Mouse (Mus musculus) thymus, adult 2 months (tissue): ENCODE results near the gene Rasa2. TPM values are rescaled to one million over a fixed set of nuclear protein-coding genes. Genes with fewer than 3 reads are reported as not detected.

Experiments
- DNase-seq: peaks from one replicate; pipeline ENCODE4 v3.0.0; 2021
- H3K27ac ChIP-seq: fragments of 200-500 bp; 2 replicates; pipeline ENCODE4 v1.5.1; 2012; ENCODE audit warnings: low read length, control low read depth; ENCODE audit not compliant: control insufficient read depth, insufficient read depth
- H3K27me3 ChIP-seq: fragments of 200-500 bp; 2 replicates; pipeline ENCODE4 v1.6.1; 2012; ENCODE audit warnings: mild to moderate bottlenecking, low read length, moderate library complexity, mixed read lengths; ENCODE audit not compliant: control insufficient read depth, insufficient read depth
- H3K36me3 ChIP-seq: fragments of 200-500 bp; 2 replicates; pipeline ENCODE4 v1.6.1; 2012; ENCODE audit warnings: mild to moderate bottlenecking, low read length, moderate library complexity; ENCODE audit not compliant: control insufficient read depth, insufficient read depth
- H3K4me1 ChIP-seq: fragments of 200-500 bp; replicated peaks from 2 replicates; pipeline ENCODE4 v1.6.1; 2012; ENCODE audit warnings: low read length; ENCODE audit not compliant: control insufficient read depth, insufficient read depth
- H3K4me3 ChIP-seq: fragments of 200-500 bp; 2 replicates; pipeline ENCODE4 v1.5.1; 2012; ENCODE audit warnings: mild to moderate bottlenecking, low read length, control low read depth, moderate library complexity; ENCODE audit not compliant: control insufficient read depth, insufficient read depth
- CTCF ChIP-seq: fragments of 200-500 bp; IDR thresholded peaks from 2 replicates; pipeline ENCODE4 v1.5.1; 2012; ENCODE audit warnings: mild to moderate bottlenecking, control low read depth, low read length, moderate library complexity, borderline replicate concordance; ENCODE audit not compliant: control insufficient read depth, poor library complexity, insufficient read depth; ENCODE audit errors: extremely low read depth
- POLR2A ChIP-seq: fragments of 200-500 bp; IDR thresholded peaks from 2 replicates; pipeline ENCODE4 v1.6.1; 2012; ENCODE audit warnings: mild to moderate bottlenecking, low read length, control low read depth, moderate library complexity; ENCODE audit not compliant: control insufficient read depth, poor library complexity, insufficient read depth; ENCODE audit errors: extremely low read depth
- WGBS: fragments of 180-500 bp; shearing (Covaris S2); methylation state at CpG from one replicate; pipeline ENCODE4 v1.1.7; 2018; 5-methylcytosine and 5-hydroxymethylcytosine counted together
- polyA plus RNA-seq: library from polyadenylated mRNA; depleted of rRNA; stranded (reverse); fragments of >200 nt; gene quantifications from 2 replicates; pipeline ENCODE4 v1.2.3, GENCODE M21; 2012

The Rasa2 gene
- polyA plus RNA-seq, 1 experiment, result 7.4 TPM

DNA sequence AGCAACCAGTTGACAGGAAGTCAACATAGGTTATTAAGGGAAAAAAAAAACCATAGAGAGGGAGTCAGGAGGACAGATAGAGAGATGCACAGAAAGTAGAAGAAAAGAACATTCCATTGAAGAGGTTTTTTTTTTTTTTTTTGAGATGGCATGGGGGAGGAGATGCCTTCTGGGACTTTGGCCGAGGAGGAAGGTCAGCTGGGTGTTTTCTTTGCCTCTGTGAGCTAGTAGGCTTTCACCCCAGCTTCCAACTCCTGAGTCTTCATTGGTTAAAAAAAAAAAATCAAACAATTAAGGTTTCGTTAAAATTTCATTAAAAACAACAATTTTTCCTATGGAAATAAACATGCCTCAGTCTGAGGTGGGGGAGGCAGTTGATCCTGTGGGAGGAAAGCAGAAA is 28.4 kb upstream of the Rasa2 start:
- Histone ChIP-seq H3K27me3 (no peaks in the 10 kb centered on the region), H3K4me3 (no peak overlapping the region), H3K27ac (no peak overlapping the region), H3K36me3 (no peaks in the 10 kb centered on the region), H3K4me1 (no peaks in the 10 kb centered on the region)
- no peak for DNase-seq
- no peak for TF ChIP-seq POLR2A
- no peak for TF ChIP-seq CTCF
- WGBS, result 94% methylated on average over 2 of the region's 2 CpGs

GRCm38 (mm10) chr9:96653538-96653937 is 22.1 kb upstream of the Rasa2 start:
- H3K27me3 ChIP-seq, result no peaks in the 10 kb centered on the region
- no peak for TF ChIP-seq POLR2A
- TF ChIP-seq CTCF, result no peak
- no peak overlapping the region for H3K27ac ChIP-seq
- H3K4me1 ChIP-seq, result peaks cover 9% of the 10 kb centered on the region
- DNase-seq, result no peak
- H3K4me3 ChIP-seq, result no peak overlapping the region
- 31% methylated on average over 4 of the region's 4 CpGs for WGBS
- no peaks in the 10 kb centered on the region for H3K36me3 ChIP-seq

DNA sequence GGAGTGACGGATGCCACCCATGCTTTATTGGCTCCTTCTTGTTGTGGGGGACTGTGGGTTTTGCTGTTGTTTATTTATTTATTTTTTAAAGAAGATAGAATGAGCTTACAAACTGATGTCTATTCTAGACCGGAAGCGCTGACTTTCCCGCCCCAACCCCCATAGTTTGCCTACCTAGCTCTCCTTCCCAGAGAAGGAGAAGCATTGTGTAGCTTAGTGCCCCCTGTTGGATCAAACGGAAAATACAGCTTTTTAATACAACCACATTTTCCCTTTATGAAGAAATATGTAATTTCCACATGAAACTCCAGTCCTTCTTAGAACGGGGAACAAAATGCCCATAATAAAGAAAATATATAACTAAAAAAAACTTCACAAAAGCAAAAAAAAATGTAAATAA is 21.3 kb upstream of the Rasa2 start:
- H3K4me3 ChIP-seq, result no peak overlapping the region
- peaks cover 9% of the 10 kb centered on the region for H3K4me1 ChIP-seq
- 35% methylated on average over 6 of the region's 6 CpGs for WGBS
- H3K27me3 ChIP-seq, result no peaks in the 10 kb centered on the region
- H3K27ac ChIP-seq, result no peak overlapping the region
- DNase-seq, result peak; percentile 40
- TF ChIP-seq POLR2A (no peak), CTCF (no peak)
- no peaks in the 10 kb centered on the region for H3K36me3 ChIP-seq

DNA sequence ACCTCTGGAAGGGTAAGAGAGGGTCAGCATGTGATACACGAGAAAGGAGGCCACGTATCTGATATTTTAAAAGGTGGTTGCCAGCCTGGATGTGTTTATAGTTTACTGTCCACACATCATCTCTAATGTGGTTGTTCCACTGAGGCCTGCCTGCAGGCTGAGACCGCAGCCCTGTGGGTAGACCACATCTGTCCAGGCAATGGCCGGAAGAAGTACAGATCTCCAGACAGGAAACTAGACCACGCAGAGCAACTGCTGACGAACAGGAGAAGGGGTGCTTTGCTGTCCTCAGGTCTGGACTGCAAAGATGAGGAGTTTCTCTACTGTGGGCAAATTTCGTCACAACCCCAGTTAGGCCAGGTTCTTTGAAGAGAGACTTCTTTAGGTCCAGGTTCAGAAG is 19.4 kb upstream of the Rasa2 start:
- 29% methylated on average over 7 of the region's 7 CpGs for WGBS
- TF ChIP-seq POLR2A (no peak), CTCF (no peak)
- H3K36me3 ChIP-seq, result no peaks in the 10 kb centered on the region
- no peak overlapping the region for H3K4me3 ChIP-seq
- H3K4me1 ChIP-seq, result peaks cover 9% of the 10 kb centered on the region
- no peak for DNase-seq
- H3K27ac ChIP-seq, result no peak overlapping the region
- H3K27me3 ChIP-seq, result no peaks in the 10 kb centered on the region

DNA sequence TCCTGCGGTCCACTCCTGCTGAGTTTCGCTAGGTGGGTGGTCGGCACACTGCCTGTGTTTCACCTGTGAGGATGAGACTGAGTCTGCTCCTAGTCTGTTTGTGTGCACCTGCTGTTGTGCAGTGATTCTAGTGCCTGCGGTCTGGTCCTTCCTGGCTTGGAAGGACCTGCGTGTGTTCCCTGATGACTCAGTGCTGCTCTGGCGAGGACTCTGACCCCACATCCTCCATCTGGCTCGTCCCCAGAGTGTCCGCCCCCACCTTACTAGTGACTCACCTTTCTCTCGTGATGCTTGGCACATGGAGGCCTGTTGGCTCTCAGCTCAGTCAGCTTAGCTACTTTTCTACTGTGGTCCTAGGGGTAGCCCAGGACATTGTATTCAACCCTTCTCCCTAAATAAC is 18.5 kb upstream of the Rasa2 start:
- Histone ChIP-seq H3K27ac (no peak overlapping the region), H3K27me3 (no peaks in the 10 kb centered on the region)
- WGBS, result 8% methylated on average over 9 of the region's 9 CpGs

GRCm38 (mm10) chr9:96649362-96649761 is 17.9 kb upstream of the Rasa2 start:
- Histone ChIP-seq H3K4me3 (no peak overlapping the region), H3K36me3 (no peaks in the 10 kb centered on the region), H3K4me1 (peaks cover 9% of the 10 kb centered on the region), H3K27ac (no peak overlapping the region), H3K27me3 (no peaks in the 10 kb centered on the region)
- 83% methylated on average over 4 of the region's 4 CpGs for WGBS
- no peak for TF ChIP-seq POLR2A
- no peak for TF ChIP-seq CTCF
- no peak for DNase-seq

More for the DNA sequence above, 18.5 kb upstream of the Rasa2 start:
- TF ChIP-seq POLR2A, result no peak
- no peak for TF ChIP-seq CTCF
- Histone ChIP-seq H3K4me3 (no peak overlapping the region), H3K36me3 (no peaks in the 10 kb centered on the region), H3K4me1 (peaks cover 9% of the 10 kb centered on the region)
- no peak for DNase-seq

GRCm38 (mm10) chr9:96646668-96647295 is 15.4 kb upstream of the Rasa2 start:
- Histone ChIP-seq H3K4me3 (no peak overlapping the region), H3K4me1 (peaks cover 9% of the 10 kb centered on the region), H3K36me3 (no peaks in the 10 kb centered on the region), H3K27ac (no peak overlapping the region), H3K27me3 (no peaks in the 10 kb centered on the region)
- DNase-seq, result no peak
- 31% methylated on average over 2 of the region's 2 CpGs for WGBS
- TF ChIP-seq POLR2A (no peak), CTCF (no peak)
